Mouse (Mus musculus) cerebellum, postnatal 14 days (tissue): ENCODE measurements around the gene Rhbdf2.
"Not testable (repeated sequence)": the region's sequence is repeated elsewhere in the genome, so short reads cannot be mapped to it uniquely, and the experiment has no call there.

Source experiments
- DNase-seq, 2 experiments: peaks; one replicate each; pipeline ENCODE4 v3.0.0; 2021; ENCODE audit warnings: mixed read lengths in 2 of 2

The Rhbdf2 gene

DNA sequence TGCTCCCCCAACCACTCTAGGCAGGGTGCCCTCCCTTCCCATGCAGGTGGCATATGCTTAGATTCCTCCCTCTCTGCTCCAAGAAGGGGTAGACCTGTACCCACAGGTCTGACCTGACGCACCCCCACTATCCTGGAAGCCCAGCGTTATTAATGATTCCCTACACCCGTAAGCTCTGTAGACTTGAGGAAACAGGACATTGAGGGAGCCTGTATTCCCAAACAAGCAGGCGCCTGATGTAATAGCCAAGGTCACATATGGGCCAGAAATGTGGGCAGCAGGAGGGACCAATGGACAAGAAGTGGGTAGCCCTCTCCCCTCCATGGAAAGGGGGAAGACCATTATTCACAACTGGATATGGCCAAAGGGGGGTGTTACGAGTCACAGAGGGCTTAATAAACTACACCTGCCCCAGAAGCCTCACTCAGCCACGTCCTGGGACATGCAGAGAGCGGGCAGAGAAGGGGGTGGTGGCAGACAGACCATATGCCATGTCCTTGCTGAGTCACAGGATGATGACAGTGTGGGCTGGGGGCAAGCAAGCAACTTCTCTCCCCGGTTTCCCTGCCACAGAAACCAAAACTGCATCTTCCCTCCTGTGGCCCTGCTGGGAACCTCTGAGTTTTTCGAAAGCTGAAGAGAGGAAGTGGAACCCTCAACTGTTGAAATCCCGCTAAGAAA lies 10.2 kb downstream of the Rhbdf2 start:
- DNase-seq, result peak; percentile 25 to 52

DNA sequence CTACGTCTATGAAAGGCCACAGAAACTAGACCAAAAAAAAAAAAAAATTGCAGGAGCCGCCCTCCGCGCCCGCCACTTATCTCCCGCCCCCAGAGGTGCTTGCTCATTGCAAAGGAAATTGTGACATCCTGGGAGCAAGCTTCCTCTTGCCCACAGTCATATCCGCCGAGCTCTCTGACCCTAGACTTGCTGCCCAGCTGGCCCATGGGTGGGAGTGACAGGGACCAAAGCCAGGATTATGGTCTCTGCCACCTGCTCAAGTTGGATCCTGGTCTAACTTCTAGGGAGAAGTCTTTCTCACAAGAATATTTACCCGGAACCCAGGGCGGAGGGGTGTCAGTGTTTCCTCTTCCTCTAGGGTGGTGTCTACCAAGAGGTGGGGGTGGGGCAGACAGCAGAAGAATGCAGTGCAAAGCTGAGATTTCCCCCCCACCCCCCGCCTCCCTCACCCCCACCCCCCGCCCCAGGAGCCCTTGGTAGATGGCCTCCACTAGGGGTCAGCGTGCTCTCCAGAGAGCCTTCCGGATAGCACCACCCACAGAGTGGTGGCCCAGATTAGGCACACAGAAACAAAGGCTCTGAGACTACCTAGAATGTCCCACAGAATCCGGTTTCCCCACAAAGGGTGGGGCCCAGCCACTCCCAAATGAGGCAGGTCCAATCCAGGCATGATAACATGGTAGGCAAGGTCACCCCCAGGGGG lies 10.9 kb downstream of the Rhbdf2 start:
- DNase-seq, result peak; percentile 70 to 87

DNA sequence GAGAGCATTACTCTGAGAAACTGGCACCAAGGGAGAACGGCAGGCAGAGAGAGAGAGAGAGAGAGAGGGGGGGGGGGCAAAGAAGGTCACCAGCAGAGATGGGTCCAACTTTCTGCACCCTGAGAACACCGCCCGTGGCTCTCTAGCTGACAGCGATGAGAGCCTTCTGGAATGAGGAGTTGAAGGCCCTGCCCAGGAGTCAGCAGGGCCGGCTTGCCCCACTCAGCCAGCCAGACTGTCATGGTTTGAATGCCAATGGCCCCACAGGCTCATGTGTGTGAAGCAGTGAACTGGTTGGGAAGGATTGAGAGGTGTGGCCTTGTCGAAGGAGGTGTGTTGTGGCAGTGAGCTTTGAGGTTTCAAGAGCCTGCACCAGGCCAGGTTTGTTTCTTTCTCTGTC lies 13.6 kb downstream of the Rhbdf2 start:
- peak in 1 of 2 experiments; percentile 37 for DNase-seq

DNA sequence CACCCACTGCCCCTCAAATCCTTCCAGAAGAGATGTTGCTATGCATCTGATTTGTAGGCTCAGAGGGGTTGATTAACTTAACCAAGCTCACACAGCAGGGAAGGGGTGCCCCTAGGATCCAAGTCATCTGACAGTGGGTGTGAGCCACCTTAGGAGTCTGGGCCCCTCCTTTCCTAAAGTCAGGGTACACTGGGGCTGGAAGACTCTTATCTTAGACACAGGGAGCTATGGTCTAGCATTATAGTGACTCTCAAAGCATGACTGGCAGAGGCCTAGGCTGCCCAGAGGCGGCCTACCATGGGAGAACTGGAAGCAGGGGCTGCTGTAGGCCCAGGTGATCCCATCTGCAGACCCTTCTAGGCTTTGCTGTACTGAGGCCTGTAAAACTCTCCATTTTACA lies 14.3 kb downstream of the Rhbdf2 start:
- no peak for DNase-seq

DNA sequence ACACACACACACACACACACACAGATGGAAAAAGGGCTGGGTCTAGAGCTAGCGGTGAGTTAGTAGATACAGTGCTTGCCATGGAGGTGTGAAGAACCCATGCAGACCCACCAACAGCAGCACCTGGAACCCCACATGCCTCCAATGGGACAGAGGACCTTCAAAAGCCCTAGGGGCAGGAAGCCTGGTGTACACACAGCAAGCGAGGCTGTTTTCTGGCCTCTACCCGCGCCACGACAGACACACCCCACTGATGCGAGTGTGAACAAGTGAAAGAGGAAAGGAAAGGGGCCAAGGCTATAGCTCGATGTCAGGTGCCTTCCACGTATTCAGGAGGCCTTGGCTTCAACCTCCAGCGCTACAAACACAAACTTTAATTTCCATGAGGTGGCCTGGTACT lies 14.9 kb downstream of the Rhbdf2 start:
- DNase-seq, result no peak

DNA sequence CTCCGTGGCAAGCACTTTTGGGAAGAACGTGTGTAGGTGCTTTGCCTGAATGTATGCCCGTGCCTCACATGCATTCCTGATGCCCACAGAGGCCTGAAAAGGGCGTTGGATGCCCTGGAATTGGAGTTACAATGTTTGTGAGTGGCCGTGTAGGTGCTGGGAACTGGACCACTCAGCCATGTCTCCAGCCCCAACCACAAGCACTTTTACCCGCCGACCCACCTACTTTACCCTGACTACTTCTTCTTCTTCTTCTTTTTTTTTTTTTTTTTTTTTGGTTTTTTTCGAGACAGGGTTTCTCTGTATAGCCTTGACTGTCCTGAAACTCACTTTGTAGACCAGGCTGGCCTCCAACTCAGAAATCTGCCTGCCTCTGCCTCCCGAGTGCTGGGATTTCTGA lies 15.7 kb downstream of the Rhbdf2 start:
- DNase-seq, result not testable (repeated sequence)

DNA sequence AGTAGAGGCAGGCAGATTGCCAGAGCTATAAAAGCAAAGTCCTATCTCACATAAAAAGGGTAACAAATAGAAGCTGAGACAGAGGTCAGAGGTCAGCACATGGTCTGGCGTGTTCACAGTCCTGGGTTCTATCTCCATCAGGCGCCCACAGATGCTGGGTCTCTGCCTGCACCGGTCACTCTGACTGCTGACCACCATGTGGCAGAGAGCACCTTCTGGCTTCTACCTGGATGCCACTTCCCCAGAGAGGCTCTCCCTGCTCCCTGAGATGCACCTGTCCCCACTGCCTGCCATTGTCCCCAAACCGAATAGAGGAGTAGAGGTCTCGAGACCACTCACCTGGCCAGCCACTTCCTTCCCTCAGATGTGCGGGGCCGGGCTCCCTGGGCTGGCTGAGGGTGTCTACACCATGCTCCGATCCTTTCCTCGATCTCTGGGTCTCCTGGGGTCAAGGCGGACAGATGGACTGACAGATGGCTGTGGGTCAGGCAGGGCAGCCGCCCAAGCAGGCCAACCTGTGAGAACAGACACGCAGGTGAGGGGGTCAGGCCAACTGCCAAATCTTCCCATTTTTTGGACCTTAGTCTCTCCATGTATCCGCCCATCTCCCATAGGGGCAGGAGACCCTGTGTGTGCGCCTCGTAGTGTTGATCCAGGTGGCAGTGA lies 16.7 kb downstream of the Rhbdf2 start:
- DNase-seq, result peak; percentile 95 to 99

DNA sequence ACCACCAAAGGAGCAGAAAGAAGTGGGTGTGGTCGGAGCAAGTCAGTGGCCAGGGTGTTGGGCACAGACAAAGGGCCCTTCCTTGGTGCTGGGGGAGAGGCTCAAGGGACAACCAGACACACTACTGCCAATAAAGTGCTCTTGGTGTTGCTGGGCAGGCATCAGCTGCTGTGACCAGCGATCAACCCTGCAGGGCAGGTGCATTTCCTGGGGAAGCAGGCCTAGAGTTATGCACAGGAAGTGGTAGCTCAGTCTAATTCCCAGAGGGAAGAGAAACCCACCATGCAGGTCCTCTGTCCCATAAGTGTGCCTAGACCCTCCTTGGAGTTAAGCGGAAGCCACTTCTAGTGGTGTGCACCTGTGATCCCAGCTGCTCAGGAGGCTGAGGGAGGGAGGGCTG lies 19.1 kb downstream of the Rhbdf2 start:
- no peak for DNase-seq

DNA sequence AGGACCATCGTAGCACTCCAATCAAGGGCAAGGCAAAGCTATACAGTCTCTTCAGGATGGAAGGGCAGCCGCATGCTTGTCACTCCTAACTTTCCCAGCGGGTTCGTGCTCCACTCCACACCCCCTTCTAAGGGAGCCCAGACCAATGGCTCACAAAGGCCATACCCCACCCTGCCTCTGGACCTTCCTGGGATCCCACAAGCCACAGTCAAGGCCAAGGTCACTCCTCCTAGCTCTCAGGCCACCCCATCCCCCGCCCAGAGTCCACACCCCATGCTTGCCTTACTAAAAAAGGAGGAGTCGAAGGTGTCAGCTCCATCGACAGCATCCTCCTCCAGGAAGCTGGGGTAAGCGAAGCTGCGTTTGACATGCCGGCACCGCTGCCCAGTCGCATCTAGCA lies 22.7 kb downstream of the Rhbdf2 start:
- DNase-seq, result no peak

DNA sequence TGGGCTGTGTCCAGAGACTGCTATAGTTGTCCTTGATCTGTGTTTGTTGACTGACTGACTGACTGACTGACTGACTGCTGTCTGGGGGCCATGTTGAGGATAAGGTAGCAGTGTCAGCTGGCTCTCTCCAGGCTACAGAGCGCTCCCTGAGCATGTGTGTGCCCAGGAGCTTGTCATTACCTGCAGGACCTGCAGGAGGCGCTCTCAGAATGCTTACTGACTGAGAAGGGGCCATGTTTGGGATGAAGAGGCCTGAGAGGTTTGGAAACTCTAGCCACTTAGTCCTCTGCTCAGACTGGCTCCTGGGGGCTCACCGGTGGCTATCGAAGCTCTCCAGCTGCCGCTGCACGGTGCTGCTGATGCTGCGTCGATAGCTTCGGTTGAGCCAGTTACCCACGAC lies 23.5 kb downstream of the Rhbdf2 start:
- DNase-seq, result peak in 1 of 2 experiments; percentile 77

DNA sequence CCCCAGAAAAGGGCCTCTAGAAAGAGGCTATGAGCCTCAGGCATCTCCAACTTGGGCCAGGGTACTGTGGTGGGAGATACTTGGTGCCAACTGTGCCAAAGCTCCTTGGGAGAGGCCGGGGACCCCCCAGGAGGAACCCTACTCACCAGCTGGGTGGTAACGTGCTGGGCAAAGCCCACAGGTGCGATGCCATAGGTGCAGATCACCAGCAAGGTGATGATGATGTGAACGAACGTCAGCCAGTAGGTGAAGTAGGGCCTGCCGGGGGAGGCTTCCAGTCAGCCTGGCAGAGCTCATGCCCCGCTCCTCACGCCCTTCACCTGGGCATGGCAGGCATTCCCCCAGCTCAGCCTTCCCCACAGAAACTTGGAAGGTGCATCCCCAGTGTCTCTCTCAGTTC lies 24.8 kb downstream of the Rhbdf2 start:
- DNase-seq, result no peak

DNA sequence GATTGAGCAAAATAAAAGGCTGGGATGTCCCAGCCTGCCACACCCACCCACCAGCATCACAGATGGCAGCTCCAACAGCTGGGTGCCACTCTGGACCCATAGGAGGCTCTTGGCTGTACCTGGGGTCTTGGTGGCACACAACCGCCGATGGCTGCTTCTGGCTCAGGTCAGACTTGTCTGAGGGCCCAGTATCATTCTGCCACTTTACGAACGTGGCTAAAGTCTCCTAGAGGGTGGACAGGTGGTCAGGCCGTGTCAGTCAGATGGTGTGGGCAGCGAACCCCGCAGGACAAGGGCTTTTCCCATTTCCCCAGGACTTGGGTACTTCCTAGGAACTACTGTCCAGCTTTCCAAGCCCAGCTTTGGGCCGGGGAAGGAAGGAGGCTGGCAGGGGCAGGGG lies 25.7 kb downstream of the Rhbdf2 start:
- DNase-seq, result no peak

DNA sequence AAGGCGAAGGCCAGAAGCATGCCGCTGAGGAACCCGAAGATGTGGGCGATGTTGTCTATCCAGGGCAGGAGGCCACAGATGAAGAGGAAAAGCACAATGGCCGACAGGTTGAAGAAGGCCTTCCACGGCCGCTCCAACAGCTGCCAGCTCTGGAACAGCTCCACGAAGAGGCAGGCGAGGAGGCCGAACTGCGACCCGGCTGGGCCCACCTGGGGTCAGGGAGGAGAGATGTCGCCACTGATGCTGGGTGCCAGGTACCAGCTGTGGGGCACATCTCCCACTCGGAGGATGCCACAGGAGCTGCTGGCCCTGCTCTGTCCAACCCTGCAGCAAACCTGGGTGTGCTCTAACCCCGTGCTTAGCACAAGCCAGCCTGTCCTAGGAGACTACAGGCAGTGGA lies 27.6 kb downstream of the Rhbdf2 start:
- no peak for DNase-seq

DNA sequence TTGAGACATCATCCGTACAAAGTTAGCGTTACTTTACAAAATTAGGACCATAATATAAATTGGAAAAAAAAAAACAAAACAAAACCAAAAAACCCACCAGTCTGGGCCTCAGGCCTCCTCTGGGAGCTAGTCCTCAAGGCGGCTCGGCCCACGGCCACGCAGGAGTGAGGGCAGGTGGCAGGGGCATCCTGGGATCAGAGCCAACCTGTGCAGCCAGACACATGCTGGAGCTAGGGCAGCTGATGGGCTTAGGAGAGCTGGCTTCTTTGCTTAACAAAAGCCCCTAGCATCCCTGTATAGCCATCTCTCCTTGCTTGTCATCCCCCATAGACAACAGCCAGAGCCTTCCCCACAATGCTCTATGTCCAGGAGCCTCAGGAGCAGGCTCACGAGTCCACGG lies 28.6 kb downstream of the Rhbdf2 start:
- peak; percentile 89 to 91 for DNase-seq

DNA sequence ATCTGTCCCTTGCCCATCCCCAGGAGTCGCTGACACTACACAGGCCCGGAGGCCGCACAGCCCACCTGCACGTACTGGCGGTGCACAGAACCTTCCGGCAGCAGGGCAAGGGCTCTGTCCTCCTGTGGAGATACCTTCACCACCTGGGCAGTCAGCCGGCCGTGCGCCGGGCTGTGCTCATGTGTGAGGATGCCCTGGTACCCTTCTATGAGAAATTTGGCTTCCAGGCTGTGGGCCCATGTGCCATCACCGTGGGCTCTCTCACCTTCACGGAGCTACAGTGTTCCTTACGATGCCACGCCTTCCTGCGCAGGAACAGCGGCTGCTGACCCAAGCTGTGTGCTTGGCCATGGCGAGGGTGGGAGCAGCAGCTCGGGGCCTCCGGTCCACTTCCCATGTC lies 30.1 kb downstream of the Rhbdf2 start:
- no peak for DNase-seq

DNA sequence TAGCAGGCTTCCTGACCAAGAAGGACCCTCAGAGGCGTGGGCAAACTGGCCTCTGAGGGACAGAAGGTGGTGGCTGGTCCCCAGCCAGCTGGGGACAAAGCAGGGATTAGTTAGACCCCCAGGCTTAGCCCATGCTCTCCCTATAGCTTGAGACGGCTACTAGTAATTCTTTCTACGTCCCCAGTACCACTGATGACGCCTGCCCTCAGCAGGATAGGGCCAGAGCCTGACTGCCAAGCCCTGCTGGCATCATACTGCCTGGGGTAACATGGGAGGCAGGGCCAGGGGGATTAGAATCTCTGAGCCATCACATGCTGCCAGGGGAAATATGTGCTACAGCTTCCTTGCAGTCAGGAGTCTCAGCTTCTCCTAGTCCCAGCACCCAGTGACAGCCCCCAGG lies 33.5 kb downstream of the Rhbdf2 start:
- no peak for DNase-seq

DNA sequence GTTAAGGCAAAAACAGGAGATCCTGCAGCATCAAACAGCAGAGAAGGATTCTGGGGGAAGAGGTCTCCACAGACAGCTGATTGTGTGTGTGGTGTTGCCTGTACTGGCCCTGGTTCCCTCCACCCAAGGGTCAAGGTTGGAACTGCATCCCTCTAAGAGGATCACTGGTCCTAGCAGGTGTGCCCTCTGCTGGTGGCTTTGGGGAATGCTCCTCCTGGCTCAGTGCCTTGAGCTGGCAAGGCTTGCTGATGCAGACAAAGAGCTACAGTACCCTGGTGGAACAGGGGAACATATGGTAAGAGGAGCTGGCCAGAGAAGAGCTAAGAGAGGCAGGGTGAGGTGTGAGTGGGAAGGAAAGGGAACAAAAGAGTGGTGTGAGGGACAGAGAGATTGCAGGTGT lies 34.4 kb downstream of the Rhbdf2 start:
- DNase-seq, result peak; percentile 100

DNA sequence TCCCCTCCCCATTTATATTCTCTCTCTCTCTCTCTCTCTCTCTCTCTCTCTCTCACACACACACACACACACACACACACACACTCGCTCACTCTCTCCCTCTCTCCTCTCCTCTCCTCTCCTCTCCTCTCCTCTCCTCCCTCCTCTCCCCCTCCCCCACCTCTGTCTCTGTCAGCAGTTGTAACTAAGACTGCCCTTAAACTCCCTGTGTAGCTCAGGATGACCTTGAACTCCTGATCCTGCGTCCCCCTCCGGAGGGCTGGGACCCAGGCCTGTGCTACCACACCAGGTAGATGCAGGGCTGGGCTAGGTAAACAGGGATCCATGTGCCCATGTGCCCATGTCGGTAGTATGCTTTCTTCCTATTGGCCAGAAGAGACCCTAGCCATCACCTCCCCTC lies 35.2 kb downstream of the Rhbdf2 start:
- no peak for DNase-seq

DNA sequence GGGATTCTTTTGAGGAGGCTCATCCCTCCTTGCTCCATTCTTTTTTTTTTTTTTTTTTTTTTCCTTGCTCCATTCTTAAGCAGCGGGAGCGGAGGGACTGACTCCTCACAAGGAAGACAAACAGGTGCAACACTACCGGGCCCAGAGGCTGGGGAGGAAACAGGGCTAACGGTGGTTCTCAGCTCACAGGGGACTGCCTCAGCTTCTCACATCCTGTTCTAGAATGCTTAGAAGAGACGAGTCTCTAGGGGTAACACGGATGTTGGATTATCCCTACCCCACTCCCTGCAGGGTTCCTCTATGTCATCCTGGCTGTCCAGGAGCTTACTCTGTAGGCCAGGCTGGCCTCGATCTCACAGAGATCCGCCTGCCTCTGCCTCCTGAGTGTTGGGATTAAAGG lies 37.2 kb downstream of the Rhbdf2 start:
- no peak for DNase-seq

DNA sequence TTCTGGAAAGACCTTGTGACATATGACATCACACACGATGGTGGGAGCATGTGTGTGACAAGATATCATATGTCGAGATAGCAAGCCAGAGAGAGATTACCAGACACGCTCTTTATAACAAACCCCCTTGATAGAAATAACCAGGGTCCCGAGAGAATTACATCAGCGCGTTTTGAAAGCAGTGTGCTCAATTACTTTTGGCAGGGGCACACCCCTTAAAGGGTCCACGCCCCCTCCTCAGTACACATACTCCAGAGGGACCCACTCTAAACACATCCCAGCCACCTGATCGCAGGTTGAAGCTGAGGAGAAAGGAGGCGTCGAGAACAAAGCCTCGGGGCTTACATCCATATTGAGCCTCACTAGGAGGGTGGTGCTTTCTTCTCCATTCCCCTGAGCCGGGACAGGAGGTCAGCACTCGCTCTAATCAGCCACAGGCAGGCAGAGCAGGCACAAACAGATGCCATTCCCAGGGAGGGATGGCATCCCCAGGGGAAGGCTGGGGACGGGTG lies 37.7 kb downstream of the Rhbdf2 start:
- DNase-seq, result no peak

DNA sequence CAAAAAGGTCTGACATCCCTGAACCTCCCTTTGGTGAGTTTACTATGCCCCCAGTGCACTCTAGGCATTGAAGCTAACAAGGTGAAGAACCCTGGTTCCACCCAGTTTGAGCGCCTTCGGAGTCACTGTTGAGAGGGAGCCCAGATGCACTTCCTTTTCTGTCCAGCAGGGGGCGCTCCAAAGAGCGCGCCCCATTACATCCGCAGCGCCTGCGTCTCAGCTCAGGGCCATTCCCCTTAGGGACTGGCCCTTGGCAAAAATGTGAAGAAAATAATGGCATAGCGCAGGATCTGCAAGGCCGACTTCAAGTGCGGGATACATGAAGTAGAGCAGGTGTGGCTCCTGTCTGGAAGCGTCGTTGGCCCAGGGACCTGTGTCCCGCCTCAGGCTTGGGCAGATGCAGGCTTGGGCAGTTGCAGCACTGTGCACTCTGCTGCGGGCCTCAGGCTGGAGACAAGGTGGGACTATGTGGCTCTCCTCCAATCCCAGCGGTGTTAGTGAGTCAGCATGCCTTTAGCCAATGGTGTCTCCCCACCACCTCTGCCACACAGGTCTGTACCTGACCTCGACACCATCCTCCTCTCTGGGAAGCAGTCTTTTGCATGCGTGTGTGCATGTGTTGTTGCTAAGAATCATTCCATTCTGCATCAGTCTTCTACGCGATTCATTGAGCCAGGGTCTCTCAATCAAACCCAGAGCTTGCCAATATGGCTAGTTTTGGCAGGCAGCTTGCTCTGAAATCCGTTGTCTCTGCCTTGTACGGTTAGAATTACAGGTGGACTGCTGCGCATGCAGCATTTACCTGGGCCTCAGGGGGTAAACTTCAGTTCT lies 39.8 kb downstream of the Rhbdf2 start:
- DNase-seq, result peak; percentile 87 to 88

DNA sequence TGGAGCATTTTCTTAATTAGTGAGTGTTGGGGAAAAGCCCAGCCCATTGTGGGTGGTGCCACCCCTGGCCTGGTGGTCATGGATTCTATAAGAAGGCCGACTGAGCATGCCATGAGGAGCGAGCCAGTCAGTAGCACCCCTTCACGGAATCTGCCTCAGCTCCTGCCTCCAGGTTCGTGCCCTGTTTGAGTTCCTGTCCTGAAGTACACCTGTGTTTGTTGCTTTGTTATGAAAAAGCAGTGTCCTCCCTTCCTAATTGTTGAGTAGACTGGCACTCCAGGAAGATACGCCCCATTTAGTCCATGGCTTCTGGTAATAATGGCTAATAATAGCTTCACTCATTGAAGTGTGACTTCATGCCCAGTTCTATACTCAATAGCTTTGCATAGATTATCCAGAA lies 40.5 kb downstream of the Rhbdf2 start, which contains the start of gene Aanat:
Aanat (plus strand) TSS at position 123 of the 400 bp plus-strand sequence.
- no peak for DNase-seq

DNA sequence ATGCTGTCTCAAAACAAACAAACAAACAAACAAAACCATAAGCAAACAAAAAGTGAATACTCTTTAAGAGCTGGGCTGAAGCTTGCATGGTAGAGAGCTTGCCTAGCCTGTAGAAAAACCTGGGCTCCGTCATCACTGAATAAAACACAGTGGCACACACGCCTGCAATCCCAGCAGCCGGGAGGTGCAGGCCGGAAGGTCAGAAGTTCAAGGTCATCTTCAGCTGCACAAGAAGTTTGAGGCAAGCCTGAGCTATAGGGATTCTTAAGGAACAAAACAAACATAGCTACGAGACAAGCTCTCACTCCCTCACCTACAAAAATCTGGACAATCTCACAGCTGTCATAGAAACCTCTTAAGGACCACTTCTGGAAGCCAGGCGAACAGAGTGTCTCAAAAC lies 41.1 kb downstream of the Rhbdf2 start:
- DNase-seq, result no peak
